In the genomic region with DNA sequence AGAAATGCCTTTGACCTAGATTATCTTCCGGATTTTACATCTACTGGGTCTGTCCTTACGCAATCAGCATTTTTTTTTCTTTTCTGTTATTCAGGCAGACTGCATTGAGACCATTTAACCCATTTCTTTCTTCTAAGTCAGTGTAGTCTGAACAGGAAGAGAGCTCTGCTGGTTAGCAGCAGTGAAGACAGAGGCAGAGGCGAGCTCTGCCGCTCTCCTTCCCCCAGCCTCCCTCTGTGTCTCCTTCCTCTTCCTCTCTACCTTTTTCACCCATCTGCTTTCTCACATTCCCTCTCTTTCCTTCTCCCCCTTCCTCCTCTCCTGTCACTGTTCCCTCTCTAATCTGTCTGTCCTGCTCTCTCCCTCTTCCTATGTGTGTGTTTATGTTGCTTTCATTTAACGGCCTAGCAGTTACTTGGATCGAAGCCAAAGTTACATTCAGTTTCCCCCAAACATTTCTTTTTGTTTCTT, we compare ENCODE assay signal across 11 mouse cellular contexts.
DNase-seq lines count a peak whose midpoint lies in the region; ATAC-seq and TF ChIP-seq lines count a peak whose summit lies in the region.
"Had no signal": no experiment of that assay in that cellular context is flagged by ENCODE, and none has a peak within 500 bp of the region (broad histone marks: within the 10 kb centered on the region; RNA-seq: fewer than 3 reads in every experiment).

No protein-coding gene starts in this region.

- 0 out of 2 replicates have a peak overlapping the region, but pooled peaks have one; percentile 0 for H3K27ac ChIP-seq in gastrocnemius, adult 2 months
- H3K27ac ChIP-seq in liver, postnatal 0 days (ENCODE audit: low read depth) = no peak overlapping the region; the same call in 1 of the 2 replicates
- no peak overlapping the region for H3K27ac ChIP-seq in liver, embryonic 12.5 days
- H3K27ac ChIP-seq in brown adipose tissue, adult 24 weeks (replicated peaks; ENCODE audit: low read depth, low read length) = 0 out of 2 replicates have a peak overlapping the region, but pooled peaks have one; percentile 53
- peak overlapping the region; percentile 71 for H3K27ac ChIP-seq in stomach, embryonic 14.5 days (ENCODE audit: low read length)
- H3K27ac ChIP-seq: liver, embryonic 15.5 days had no signal

- no peak overlapping the region for H3K9ac ChIP-seq in liver, postnatal 0 days (replicated peaks)
- H3K9ac ChIP-seq in liver, embryonic 12.5 days = no peak overlapping the region
- no peak overlapping the region for H3K9ac ChIP-seq in stomach, embryonic 14.5 days (replicated peaks; ENCODE audit: low read depth, low read length)
- H3K9ac ChIP-seq: liver, embryonic 15.5 days had no signal

- peak overlapping the region; percentile 22; the same call in 1 of the 2 replicates for H3K4me2 ChIP-seq in liver, postnatal 0 days (ENCODE audit: low read depth, low read length)
- no peak overlapping the region for H3K4me2 ChIP-seq in liver, embryonic 12.5 days
- H3K4me2 ChIP-seq in stomach, embryonic 14.5 days (replicated peaks; ENCODE audit: low read depth, low read length) = peak overlapping the region; percentile 15; the same call in 1 of the 2 replicates
- H3K4me2 ChIP-seq: liver, embryonic 15.5 days had no signal

- no peaks in the 10 kb centered on the region for H3K9me3 ChIP-seq in liver, postnatal 0 days (ENCODE audit: low read length)
- no peaks in the 10 kb centered on the region for H3K9me3 ChIP-seq in liver, embryonic 12.5 days (replicated peaks)
- no peaks in the 10 kb centered on the region for H3K9me3 ChIP-seq in stomach, embryonic 14.5 days (ENCODE audit: control insufficient read depth, low read depth, low read length)
- H3K9me3 ChIP-seq: liver, embryonic 15.5 days had no signal

- H3K27me3 ChIP-seq in liver, postnatal 0 days (ENCODE audit: insufficient read depth, low read length) = no peaks in the 10 kb centered on the region
- H3K27me3 ChIP-seq in liver, embryonic 12.5 days (replicated peaks) = no peaks in the 10 kb centered on the region
- H3K27me3 ChIP-seq in stomach, embryonic 14.5 days (ENCODE audit: control insufficient read depth, insufficient read depth, low read length) = no peaks in the 10 kb centered on the region
- H3K27me3 ChIP-seq: liver, embryonic 15.5 days had no signal

- H3K4me1 ChIP-seq in liver, postnatal 0 days (ENCODE audit: insufficient read depth) = no peaks in the 10 kb centered on the region
- H3K4me1 ChIP-seq in liver, embryonic 12.5 days = peaks cover 5% of the 10 kb centered on the region; the same call in 1 of the 2 replicates
- no peaks in the 10 kb centered on the region for H3K4me1 ChIP-seq in brown adipose tissue, adult 24 weeks (ENCODE audit: control insufficient read depth, insufficient read depth, insufficient read length, low read length)
- H3K4me1 ChIP-seq in stomach, embryonic 14.5 days (ENCODE audit: control insufficient read depth, insufficient read depth, low read length) = peaks cover 10% of the 10 kb centered on the region
- H3K4me1 ChIP-seq: liver, embryonic 15.5 days had no signal

- intact Hi-C loops in gastrocnemius, adult 2 months (cut with DNase I) = no loop called here

- TF ChIP-seq EP300 in liver, postnatal 0 days (IDR thresholded peaks at IDR 0.05; ENCODE audit: low read depth) = no peak

- no peak for TF ChIP-seq CTCF in gastrocnemius, adult 2 months (IDR thresholded peaks at IDR 0.05)
- TF ChIP-seq CTCF in liver, postnatal 0 days (IDR thresholded peaks at IDR 0.05; ENCODE audit: low read depth) = no peak

- WGBS in liver, postnatal 0 days (ENCODE audit: insufficient replicate concordance) = 37% methylated on average over 6 of the region's 6 CpGs
- WGBS in liver, embryonic 12.5 days (ENCODE audit: insufficient replicate concordance) = 63% methylated on average over 6 of the region's 6 CpGs
- 15% methylated on average over 6 of the region's 6 CpGs for WGBS in stomach, embryonic 14.5 days

- no peak overlapping the region for H3K4me3 ChIP-seq in gastrocnemius, adult 2 months
- H3K4me3 ChIP-seq in liver, postnatal 0 days (ENCODE audit: low read depth, low read length) = no peak overlapping the region
- no peak overlapping the region for H3K4me3 ChIP-seq in liver, embryonic 12.5 days
- H3K4me3 ChIP-seq in brown adipose tissue, adult 24 weeks (ENCODE audit: insufficient read depth, low read depth, low read length) = no peak overlapping the region; the same call in 1 of the 2 replicates
- H3K4me3 ChIP-seq in stomach, embryonic 14.5 days (ENCODE audit: low read depth, low read length) = no peak overlapping the region
- H3K4me3 ChIP-seq: erythroblast, embryonic 14.5 days; liver, embryonic 15.5 days had no signal

- H3K36me3 ChIP-seq in liver, postnatal 0 days (replicated peaks; ENCODE audit: insufficient read depth, low read length) = no peaks in the 10 kb centered on the region
- no peaks in the 10 kb centered on the region for H3K36me3 ChIP-seq in liver, embryonic 12.5 days
- no peaks in the 10 kb centered on the region for H3K36me3 ChIP-seq in stomach, embryonic 14.5 days (ENCODE audit: control insufficient read depth, insufficient read depth, low read length)
- H3K36me3 ChIP-seq: liver, embryonic 15.5 days had no signal

- DNase-seq in gastrocnemius, adult 2 months = no peak
- DNase-seq in gastrocnemius, postnatal 4 days (ENCODE audit: low spot score in 2 of 2) = no peak
- no peak for DNase-seq in liver, postnatal 0 days
- DNase-seq in ovary, postnatal 10 days (ENCODE audit: low spot score) = no peak
- DNase-seq in cerebellum, postnatal 4 days (ENCODE audit: low spot score in 2 of 2) = no peak
- DNase-seq: kidney, adult 8-10 months had no signal

- ATAC-seq in liver, postnatal 0 days = peak; percentile 31; the same call in 1 of the 2 replicates
- no peak for ATAC-seq in liver, embryonic 12.5 days
- 0 out of 2 replicates have a peak, but pooled peaks have one; percentile 18 for ATAC-seq in stomach, embryonic 14.5 days (ENCODE audit: insufficient number of reproducible peaks, insufficient read depth, low FRiP score, low read depth)

Comparison
In these comparisons a context has a peak if more than half of its experiments do, and no peak if none do; other contexts are left out.
1. H3K27ac ChIP-seq: peak in gastrocnemius, adult 2 months (single experiment), brown adipose tissue, adult 24 weeks (single experiment) and stomach, embryonic 14.5 days (single experiment); none in liver, postnatal 0 days (single experiment) and liver, embryonic 12.5 days (single experiment).